Mouse (Mus musculus): ENCODE measurements around the gene Pcyt2. TPM values are rescaled to one million over a fixed set of nuclear protein-coding genes. Genes with fewer than 3 reads are reported as not detected.

Pcyt2 gene
- polyA plus RNA-seq, 1 experiment from 2014 or later, result 73.2 TPM

GRCm38 (mm10) chr11:120560952-120561728, 56.6 kb downstream of the Pcyt2 start:
- H3K9me3 ChIP-seq (ENCODE audit: control insufficient read depth, low read length), result 0 out of 2 replicates have a peak, but pooled peaks cover 5% of the 10 kb centered on the region
- no peaks in the 10 kb centered on the region for H3K27me3 ChIP-seq (ENCODE audit: control insufficient read depth, insufficient read depth, low read length)
- no peak overlapping the region for H3K27ac ChIP-seq (replicated peaks in 1 of 2; ENCODE audit: control insufficient read depth in 1 of 2, insufficient read depth in 1 of 2, low read depth in 2 of 2, low read length in 2 of 2)
- H3K9ac ChIP-seq (ENCODE audit: low read length), result no peak overlapping the region
- no peak for ATAC-seq (ENCODE audit: insufficient number of reproducible peaks, insufficient read depth, low FRiP score, low read depth)
- peaks cover 74% of the 10 kb centered on the region for H3K36me3 ChIP-seq (ENCODE audit: control insufficient read depth, insufficient read depth, low read length)
- H3K4me2 ChIP-seq (ENCODE audit: low read length), result no peak overlapping the region
- 91% methylated on average over 13 of the region's 13 CpGs for WGBS
- H3K4me3 ChIP-seq (ENCODE audit: control insufficient read depth in 1 of 2, insufficient read depth in 1 of 2, low read depth in 1 of 2, low read length in 2 of 2), result no peak overlapping the region
- H3K4me1 ChIP-seq (ENCODE audit: control insufficient read depth in 2 of 2, insufficient read depth in 2 of 2, low read length in 2 of 2), result no peaks in the 10 kb centered on the region

Small RNA genes lying within 50 kb of the gene (microRNA-seq; reads per million reads assigned to microRNA genes)
- gene Mir6936, result not detected

Other genes starting within 250 kb of the Pcyt2 start
- gene Faap100, start 239.2 kb downstream of the Pcyt2 start, polyA plus RNA-seq (2014; fragmentation: Nextera tagmentation; extraction: Ambion mirVana), result 30.6 and 32.8 TPM in 2 replicates
- 35.6 and 37.2 TPM in 2 replicates for gene Nploc4, start 180.2 kb downstream of the Pcyt2 start, polyA plus RNA-seq (2014; fragmentation: Nextera tagmentation; extraction: Ambion mirVana)
- not detected in 2 replicates for gene Tspan10, start 175.3 kb downstream of the Pcyt2 start, polyA plus RNA-seq (2014; fragmentation: Nextera tagmentation; extraction: Ambion mirVana)
- gene Pde6g, start 164.4 kb downstream of the Pcyt2 start, polyA plus RNA-seq (2014; fragmentation: Nextera tagmentation; extraction: Ambion mirVana), result 0.23 TPM in 1 of 2 replicates, not detected in the other
- gene Oxld1, start 159.9 kb downstream of the Pcyt2 start, polyA plus RNA-seq (2014; fragmentation: Nextera tagmentation; extraction: Ambion mirVana), result 24.9 and 26.0 TPM in 2 replicates
- 19.5 and 20.2 TPM in 2 replicates for gene Ccdc137, start 159.8 kb downstream of the Pcyt2 start, polyA plus RNA-seq (2014; fragmentation: Nextera tagmentation; extraction: Ambion mirVana)
- 40.0 and 44.4 TPM in 2 replicates for gene Arl16, start 150.3 kb downstream of the Pcyt2 start, polyA plus RNA-seq (2014; fragmentation: Nextera tagmentation; extraction: Ambion mirVana)
- gene Mrpl12, start 133.3 kb downstream of the Pcyt2 start, polyA plus RNA-seq (2014; fragmentation: Nextera tagmentation; extraction: Ambion mirVana), result 225 and 239 TPM in 2 replicates
- gene Slc25a10, start 126.1 kb downstream of the Pcyt2 start, polyA plus RNA-seq (2014; fragmentation: Nextera tagmentation; extraction: Ambion mirVana), result 39.4 and 41.7 TPM in 2 replicates
- gene Gcgr, start 87.2 kb downstream of the Pcyt2 start, polyA plus RNA-seq (2014; fragmentation: Nextera tagmentation; extraction: Ambion mirVana), result 2.3 and 2.5 TPM in 2 replicates
- 153 and 158 TPM in 2 replicates for gene Mcrip1, start 68.2 kb downstream of the Pcyt2 start, polyA plus RNA-seq (2014; fragmentation: Nextera tagmentation; extraction: Ambion mirVana)
- not detected in 2 replicates for gene Ppp1r27, start 66.8 kb downstream of the Pcyt2 start, polyA plus RNA-seq (2014; fragmentation: Nextera tagmentation; extraction: Ambion mirVana)
- 431 and 451 TPM in 2 replicates for gene P4hb, start 44.7 kb downstream of the Pcyt2 start, polyA plus RNA-seq (2014; fragmentation: Nextera tagmentation; extraction: Ambion mirVana)
- gene Arhgdia, start 36.3 kb downstream of the Pcyt2 start, polyA plus RNA-seq (2014; fragmentation: Nextera tagmentation; extraction: Ambion mirVana), result 360 and 367 TPM in 2 replicates
- 251 and 254 TPM in 2 replicates for gene Alyref, start 19.6 kb downstream of the Pcyt2 start, polyA plus RNA-seq (2014; fragmentation: Nextera tagmentation; extraction: Ambion mirVana)
- gene Anapc11, start 19.5 kb downstream of the Pcyt2 start, polyA plus RNA-seq (2014; fragmentation: Nextera tagmentation; extraction: Ambion mirVana), result 223 and 251 TPM in 2 replicates
- gene Npb, start 9.5 kb downstream of the Pcyt2 start, polyA plus RNA-seq (2014; fragmentation: Nextera tagmentation; extraction: Ambion mirVana), result 17.5 and 18.9 TPM in 2 replicates
- 17.6 and 18.5 TPM in 2 replicates for gene Sirt7, start 7.3 kb upstream of the Pcyt2 start, polyA plus RNA-seq (2014; fragmentation: Nextera tagmentation; extraction: Ambion mirVana)
- gene Mafg, start 15.7 kb upstream of the Pcyt2 start, polyA plus RNA-seq (2014; fragmentation: Nextera tagmentation; extraction: Ambion mirVana), result 16.6 and 18.1 TPM in 2 replicates
- 17.1 and 22.3 TPM in 2 replicates for gene Pycr1, start 25.8 kb upstream of the Pcyt2 start, polyA plus RNA-seq (2014; fragmentation: Nextera tagmentation; extraction: Ambion mirVana)
- gene Myadml2, start 30.2 kb upstream of the Pcyt2 start, polyA plus RNA-seq (2014; fragmentation: Nextera tagmentation; extraction: Ambion mirVana), result 19.4 and 19.5 TPM in 2 replicates
- gene Notum, start 43.2 kb upstream of the Pcyt2 start, polyA plus RNA-seq (2014; fragmentation: Nextera tagmentation; extraction: Ambion mirVana), result 1.1 and 1.6 TPM in 2 replicates
- gene Aspscr1, start 55.0 kb upstream of the Pcyt2 start, polyA plus RNA-seq (2014; fragmentation: Nextera tagmentation; extraction: Ambion mirVana), result 96.6 and 106 TPM in 2 replicates
- 109 and 135 TPM in 2 replicates for gene Cenpx, start 95.8 kb upstream of the Pcyt2 start, polyA plus RNA-seq (2014; fragmentation: Nextera tagmentation; extraction: Ambion mirVana)
- 16.9 and 23.7 TPM in 2 replicates for gene Lrrc45, start 96.0 kb upstream of the Pcyt2 start, polyA plus RNA-seq (2014; fragmentation: Nextera tagmentation; extraction: Ambion mirVana)
- 0.69 and 1.9 TPM in 2 replicates for gene Rac3, start 103.5 kb upstream of the Pcyt2 start, polyA plus RNA-seq (2014; fragmentation: Nextera tagmentation; extraction: Ambion mirVana)
- 7.7 and 11.9 TPM in 2 replicates for gene Dcxr, start 109.3 kb upstream of the Pcyt2 start, polyA plus RNA-seq (2014; fragmentation: Nextera tagmentation; extraction: Ambion mirVana)
- 1.7 and 4.7 TPM in 2 replicates for gene Cbr2, start 114.2 kb upstream of the Pcyt2 start, polyA plus RNA-seq (2014; fragmentation: Nextera tagmentation; extraction: Ambion mirVana)
- gene Hmga1b, start 144.9 kb upstream of the Pcyt2 start, polyA plus RNA-seq (2014; fragmentation: Nextera tagmentation; extraction: Ambion mirVana), result 1.9 and 2.9 TPM in 2 replicates
- 16.0 and 16.7 TPM in 2 replicates for gene Rfng, start 166.3 kb upstream of the Pcyt2 start, polyA plus RNA-seq (2014; fragmentation: Nextera tagmentation; extraction: Ambion mirVana)
- 138 and 151 TPM in 2 replicates for gene Gps1, start 166.3 kb upstream of the Pcyt2 start, polyA plus RNA-seq (2014; fragmentation: Nextera tagmentation; extraction: Ambion mirVana)
- gene Dus1l, start 178.5 kb upstream of the Pcyt2 start, polyA plus RNA-seq (2014; fragmentation: Nextera tagmentation; extraction: Ambion mirVana), result 43.6 and 44.5 TPM in 2 replicates
- 29.6 and 32.0 TPM in 2 replicates for gene Fasn, start 206.6 kb upstream of the Pcyt2 start, polyA plus RNA-seq (2014; fragmentation: Nextera tagmentation; extraction: Ambion mirVana)

Data from heart, embryonic 14.5 days (tissue).